Mouse (Mus musculus) cerebellum, adult 9-11 months (tissue): ENCODE measurements at regions not wholly inside any gene's neighbourhood (a gene's known extent, or its start where the extent isn't known, plus 50 kb on each side); places are given as distances from the start of the nearest gene placed in this dataset.

Experiments used
- DNase-seq: peaks from one replicate; pipeline ENCODE4 v3.0.0; 2022

DNA sequence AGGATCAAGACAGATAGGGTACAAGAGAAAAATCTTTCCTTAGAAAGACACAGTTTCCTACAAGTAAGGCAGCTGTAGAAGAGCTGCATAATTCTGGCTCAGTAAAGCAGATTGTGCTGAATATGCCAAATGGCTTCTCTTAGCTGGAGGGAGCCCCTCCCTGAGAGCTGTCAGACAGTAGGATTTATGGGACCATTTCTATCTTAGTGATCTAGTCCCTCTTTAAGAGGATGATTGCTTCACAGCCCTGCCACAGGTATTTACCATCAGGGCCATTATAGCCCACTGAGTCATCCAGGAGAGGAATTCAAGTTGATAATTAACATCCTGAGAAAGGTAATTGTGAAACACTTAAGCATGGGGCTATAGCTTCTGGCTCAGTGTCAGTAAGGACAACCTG lies 101.5 kb upstream of the Cypt1 start:
- no peak for DNase-seq

DNA sequence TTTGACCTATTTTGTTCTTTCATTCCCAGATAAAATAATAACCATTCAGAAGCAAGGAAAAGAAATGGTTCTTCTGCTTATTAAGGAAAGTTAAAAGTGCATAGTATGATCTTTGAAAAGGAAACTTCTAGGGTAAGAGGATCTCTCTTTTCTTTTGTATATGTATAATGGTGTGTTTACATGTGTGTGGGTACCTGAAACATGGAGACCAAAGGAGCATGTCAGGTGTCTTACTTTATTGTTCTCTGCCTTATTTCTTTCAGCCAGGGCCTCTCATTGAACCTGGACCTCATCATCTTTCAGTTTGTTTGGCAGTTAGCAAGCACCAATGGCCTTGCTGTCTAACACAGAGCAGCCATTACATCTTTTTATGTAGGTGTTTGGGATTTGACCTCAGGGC lies 101.0 kb upstream of the Cypt1 start:
- no peak for DNase-seq

DNA sequence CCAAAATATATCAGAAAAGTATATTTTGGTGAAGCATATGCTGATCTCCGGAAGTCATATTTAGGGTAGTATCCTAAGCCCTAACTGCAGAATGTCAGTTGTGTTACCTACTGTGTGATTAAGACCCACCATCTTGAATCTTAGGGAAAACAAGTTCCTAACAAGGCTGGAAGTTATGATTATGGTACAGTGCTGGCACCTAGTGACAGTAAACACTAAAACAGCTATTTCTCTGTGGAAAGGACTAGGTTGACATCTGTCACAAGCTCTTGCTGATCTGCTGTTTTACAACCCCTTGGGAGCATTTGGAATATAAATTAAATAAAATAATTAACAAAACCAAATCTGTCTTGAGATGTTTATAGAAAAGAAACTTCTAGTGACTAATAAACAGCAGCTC lies 84.6 kb upstream of the Cypt1 start:
- no peak for DNase-seq

DNA sequence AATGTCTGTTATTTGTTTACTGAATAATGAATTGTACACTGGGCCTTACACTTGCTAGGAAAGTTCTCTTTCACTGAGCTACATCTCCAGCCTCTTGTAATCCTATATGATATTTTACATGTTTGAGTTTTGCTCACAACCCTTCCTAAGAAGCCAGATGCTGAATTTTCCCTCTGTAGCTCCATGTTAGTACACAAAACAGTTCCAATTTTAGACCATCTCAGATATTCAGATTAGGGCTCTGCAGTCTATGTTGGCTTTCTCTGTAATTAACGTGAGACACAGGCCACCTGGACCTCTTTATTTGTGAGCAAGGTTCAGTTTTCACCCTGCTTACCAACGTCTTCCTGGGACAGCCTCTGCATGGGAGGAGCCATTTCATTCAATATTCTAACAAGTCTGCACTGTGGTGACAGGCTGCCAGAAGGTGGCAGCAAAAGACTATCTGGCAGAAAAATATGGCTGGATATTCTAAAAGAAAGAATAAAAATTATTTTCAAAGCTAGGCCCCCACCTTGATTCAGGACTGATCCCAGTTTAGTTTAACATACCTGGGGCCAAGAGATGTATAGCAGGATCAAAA lies 72.1 kb upstream of the Cypt1 start:
- peak; percentile 3 for DNase-seq
